Mouse (Mus musculus) urinary bladder, postnatal 10 days (tissue): ENCODE results near the gene A730015C16Rik.

Experiments used
- DNase-seq: peaks from one replicate; pipeline ENCODE4 v3.0.0; 2022; ENCODE audit warnings: low spot score

The A730015C16Rik gene

GRCm38 (mm10) chr4:108848505-108848848 lies at the start of gene A730015C16Rik:
Gene A730015C16Rik (minus strand): TSS chr4:108848619.
- no peak for DNase-seq

- no peak for DNase-seq
Measured at GRCm38 (mm10) chr4:108890876-108891275, 42.5 kb upstream of the A730015C16Rik start.

GRCm38 (mm10) chr4:108887456-108887855 lies 39.0 kb upstream of the A730015C16Rik start:
- no peak for DNase-seq

- DNase-seq = no peak
Measured at GRCm38 (mm10) chr4:108883815-108884214, 35.4 kb upstream of the A730015C16Rik start.

GRCm38 (mm10) chr4:108878963-108879822 lies 30.8 kb upstream of the A730015C16Rik start, which contains the start of gene Rab3b:
Gene Rab3b (plus strand): TSS chr4:108879063.
- DNase-seq = no peak

- DNase-seq = no peak
Measured at GRCm38 (mm10) chr4:108877901-108878300, 29.5 kb upstream of the A730015C16Rik start.

GRCm38 (mm10) chr4:108873746-108874145 lies 25.3 kb upstream of the A730015C16Rik start:
- no peak for DNase-seq

- no peak for DNase-seq
Measured at GRCm38 (mm10) chr4:108869730-108870374, 21.4 kb upstream of the A730015C16Rik start.

- DNase-seq = no peak
Measured at GRCm38 (mm10) chr4:108866806-108867205, 18.4 kb upstream of the A730015C16Rik start.

- DNase-seq = peak; percentile 15
Measured at GRCm38 (mm10) chr4:108847715-108848504, 509 bp downstream of the A730015C16Rik start, which contains the start of gene Kti12. Gene Kti12 (plus strand): TSS chr4:108847785.

GRCm38 (mm10) chr4:108845824-108846569 lies 2.4 kb downstream of the A730015C16Rik start:
- DNase-seq = no peak

- no peak for DNase-seq
Measured at GRCm38 (mm10) chr4:108843336-108843735, 5.1 kb downstream of the A730015C16Rik start.

GRCm38 (mm10) chr4:108841920-108842578 lies 6.4 kb downstream of the A730015C16Rik start:
- DNase-seq = no peak

- DNase-seq = no peak
Measured at GRCm38 (mm10) chr4:108838031-108838430, 10.4 kb downstream of the A730015C16Rik start.

GRCm38 (mm10) chr4:108835496-108835895 lies 12.9 kb downstream of the A730015C16Rik start:
- DNase-seq = no peak

GRCm38 (mm10) chr4:108834971-108835311 lies 13.5 kb downstream of the A730015C16Rik start:
- DNase-seq = no peak

GRCm38 (mm10) chr4:108834115-108834970 lies 14.1 kb downstream of the A730015C16Rik start, which contains the start of gene Txndc12:
Gene Txndc12 (plus strand): TSS chr4:108834601.
- DNase-seq = no peak

- no peak for DNase-seq
Measured at GRCm38 (mm10) chr4:108833828-108834114, 14.6 kb downstream of the A730015C16Rik start.

GRCm38 (mm10) chr4:108832916-108833827 lies 15.2 kb downstream of the A730015C16Rik start, which contains the start of gene Btf3l4:
Gene Btf3l4 (minus strand): TSS chr4:108833614.
- DNase-seq = peak; percentile 58
